Mouse (Mus musculus) kidney, postnatal 10 days (tissue): ENCODE measurements at regions not wholly inside any gene's neighbourhood (a gene's known extent, or its start where the extent isn't known, plus 50 kb on each side); places are given as distances from the start of the nearest gene placed in this dataset.
"Not testable (repeated sequence)": the region's sequence is repeated elsewhere in the genome, so short reads cannot be mapped to it uniquely, and the experiment has no call there.

Source experiments
- DNase-seq: peaks from one replicate; pipeline ENCODE4 v3.0.0; 2021; ENCODE audit warnings: mixed read lengths

- DNase-seq, result no peak
These were observed 88.4 kb upstream of the Klf13 start for GRCm38 (mm10) chr7:64027100-64027499.

GRCm38 (mm10) chr7:64025155-64025554, 86.4 kb upstream of the Klf13 start:
- no peak for DNase-seq

- no peak for DNase-seq
These were observed 85.5 kb upstream of the Klf13 start for GRCm38 (mm10) chr7:64024253-64024652.

- no peak for DNase-seq
These were observed 84.2 kb upstream of the Klf13 start for GRCm38 (mm10) chr7:64022711-64023468.

GRCm38 (mm10) chr7:64021241-64022108, 82.8 kb upstream of the Klf13 start:
- DNase-seq, result peak; percentile 41

GRCm38 (mm10) chr7:64018107-64018506, 79.4 kb upstream of the Klf13 start:
- no peak for DNase-seq

- no peak for DNase-seq
These were observed 78.2 kb upstream of the Klf13 start for GRCm38 (mm10) chr7:64016874-64017273.

GRCm38 (mm10) chr7:64015136-64015535, 76.4 kb upstream of the Klf13 start:
- DNase-seq, result not testable (repeated sequence)

- no peak for DNase-seq
These were observed 75.5 kb upstream of the Klf13 start for GRCm38 (mm10) chr7:64014227-64014626.

- no peak for DNase-seq
These were observed 74.4 kb upstream of the Klf13 start for GRCm38 (mm10) chr7:64013023-64013547.

- DNase-seq, result no peak
These were observed 73.5 kb upstream of the Klf13 start for GRCm38 (mm10) chr7:64012268-64012601.

- DNase-seq, result no peak
These were observed 73.0 kb upstream of the Klf13 start for GRCm38 (mm10) chr7:64011563-64012267.

GRCm38 (mm10) chr7:64010640-64011039, 71.9 kb upstream of the Klf13 start:
- no peak for DNase-seq

GRCm38 (mm10) chr7:64007766-64008165, 69.1 kb upstream of the Klf13 start:
- no peak for DNase-seq

- DNase-seq, result no peak
These were observed 68.2 kb upstream of the Klf13 start for GRCm38 (mm10) chr7:64006935-64007334.

- DNase-seq, result no peak
These were observed 67.0 kb upstream of the Klf13 start for GRCm38 (mm10) chr7:64005765-64006164.

GRCm38 (mm10) chr7:64003904-64004303, 65.2 kb upstream of the Klf13 start:
- no peak for DNase-seq

GRCm38 (mm10) chr7:64001611-64002111, 62.9 kb upstream of the Klf13 start:
- peak; percentile 15 for DNase-seq

GRCm38 (mm10) chr7:63998995-63999960, 60.6 kb upstream of the Klf13 start:
- no peak for DNase-seq

- DNase-seq, result no peak
These were observed 59.3 kb upstream of the Klf13 start for GRCm38 (mm10) chr7:63997997-63998396.

- no peak for DNase-seq
These were observed 57.9 kb upstream of the Klf13 start for GRCm38 (mm10) chr7:63996581-63997098.
